In genomic region chr11:68475676-68476075, GRCm38 (mm10) we compare ENCODE assay signal across 24 mouse cellular contexts. TPM values are rescaled to one million over a fixed set of nuclear protein-coding genes. Genes with fewer than 3 reads are reported as not detected.
A peak's percentile ranks its signal among the peaks of the same experiment; 100 is the strongest.
DNase-seq lines count a peak whose midpoint lies in the region; ATAC-seq and TF ChIP-seq lines count a peak whose summit lies in the region.
"Had no signal": no experiment of that assay in that cellular context is flagged by ENCODE, and none has a peak within 500 bp of the region (broad histone marks: within the 10 kb centered on the region; RNA-seq: fewer than 3 reads in every experiment).

No protein-coding gene starts in this region.

- no peak overlapping the region for H3K4me2 ChIP-seq in embryonic facial prominence, embryonic 14.5 days (ENCODE audit: low read depth, low read length)
- H3K4me2 ChIP-seq in lung, embryonic 14.5 days, result no peak overlapping the region
- H3K4me2 ChIP-seq: embryonic facial prominence, embryonic 12.5 days; forebrain, embryonic 12.5 days; heart, embryonic 13.5 days; hindbrain, embryonic 12.5 days had no signal

- no peak for TF ChIP-seq CTCF in lung, embryonic 14.5 days (IDR thresholded peaks at IDR 0.05; ENCODE audit: low read depth)

- no peak overlapping the region for H3K27ac ChIP-seq in embryonic facial prominence, embryonic 14.5 days (replicated peaks; ENCODE audit: low read depth, low read length)
- H3K27ac ChIP-seq in embryonic facial prominence, embryonic 10.5 days (replicated peaks), result no peak overlapping the region
- H3K27ac ChIP-seq in lung, embryonic 14.5 days (ENCODE audit: low read depth), result no peak overlapping the region
- H3K27ac ChIP-seq in macrophage, result peak overlapping the region; percentile 76
- no peak overlapping the region for H3K27ac ChIP-seq in limb, embryonic 10.5 days
- H3K27ac ChIP-seq: embryonic facial prominence, embryonic 12.5 days; forebrain, embryonic 12.5 days; gastrocnemius, adult 2 months; heart, embryonic 13.5 days; hindbrain, embryonic 12.5 days had no signal

- no peaks in the 10 kb centered on the region for H3K4me1 ChIP-seq in embryonic facial prominence, embryonic 14.5 days (ENCODE audit: control insufficient read depth, insufficient read depth, low read length)
- H3K4me1 ChIP-seq in embryonic facial prominence, embryonic 10.5 days, result no peaks in the 10 kb centered on the region
- H3K4me1 ChIP-seq in lung, embryonic 14.5 days (ENCODE audit: insufficient read depth), result peaks cover 4% of the 10 kb centered on the region; the same call in 1 of the 2 replicates
- no peaks in the 10 kb centered on the region for H3K4me1 ChIP-seq in limb, embryonic 10.5 days
- H3K4me1 ChIP-seq: embryonic facial prominence, embryonic 12.5 days; forebrain, embryonic 12.5 days; hindbrain, embryonic 12.5 days had no signal

- DNase-seq in embryonic facial prominence, embryonic 14.5 days (ENCODE audit: low spot score), result peak; percentile 11
- DNase-seq in embryonic facial prominence, embryonic 10.5 days (ENCODE audit: low spot score), result no peak
- peak; percentile 12 for DNase-seq in lung, embryonic 14.5 days
- no peak for DNase-seq in lung, postnatal 25 days (ENCODE audit: low spot score)
- peak; percentile 31 for DNase-seq in NIH3T3 (ENCODE audit: low read depth)
- DNase-seq in limb, embryonic 10.5 days (ENCODE audit: low spot score), result no peak
- DNase-seq: adrenal gland, postnatal 10 days; B cell, adult 2 months; cerebellum, adult 2 months; cerebellum, postnatal 14 days; embryo, embryonic 11 days; gastrocnemius, adult 2 months; gastrocnemius, postnatal 25 days; heart, postnatal 4 days had no signal

- H3K27me3 ChIP-seq in embryonic facial prominence, embryonic 14.5 days (replicated peaks; ENCODE audit: control insufficient read depth, insufficient read depth, low read length), result no peaks in the 10 kb centered on the region
- no peaks in the 10 kb centered on the region for H3K27me3 ChIP-seq in embryonic facial prominence, embryonic 10.5 days (replicated peaks; ENCODE audit: low read depth, poor library complexity, severe bottlenecking)
- H3K27me3 ChIP-seq in lung, embryonic 14.5 days (ENCODE audit: insufficient read depth, low read length), result no peaks in the 10 kb centered on the region
- H3K27me3 ChIP-seq in limb, embryonic 10.5 days (ENCODE audit: low read depth, poor library complexity, severe bottlenecking), result peaks cover 10% of the 10 kb centered on the region
- H3K27me3 ChIP-seq: forebrain, embryonic 12.5 days; hindbrain, embryonic 12.5 days had no signal

- no peak overlapping the region for H3K9ac ChIP-seq in embryonic facial prominence, embryonic 14.5 days (ENCODE audit: low read depth, low read length)
- H3K9ac ChIP-seq in lung, embryonic 14.5 days, result no peak overlapping the region
- H3K9ac ChIP-seq: embryonic facial prominence, embryonic 12.5 days; forebrain, embryonic 12.5 days; heart, embryonic 13.5 days; hindbrain, embryonic 12.5 days had no signal

- no peak for ATAC-seq in embryonic facial prominence, embryonic 14.5 days (ENCODE audit: low read depth)
- no peak for ATAC-seq in lung, embryonic 14.5 days (ENCODE audit: insufficient read depth)
- ATAC-seq: CD4-positive, CD25-positive, alpha-beta regulatory T cell, adult 4 months; forebrain, embryonic 16.5 days; hindbrain, embryonic 16.5 days; inflammation-experienced regulatory T-cells, adult 6 months had no signal

- H3K9me3 ChIP-seq in embryonic facial prominence, embryonic 14.5 days (ENCODE audit: control insufficient read depth, low read length), result no peaks in the 10 kb centered on the region
- H3K9me3 ChIP-seq in embryonic facial prominence, embryonic 10.5 days, result no peaks in the 10 kb centered on the region
- no peaks in the 10 kb centered on the region for H3K9me3 ChIP-seq in lung, embryonic 14.5 days (ENCODE audit: low read depth, low read length)
- H3K9me3 ChIP-seq in limb, embryonic 10.5 days (replicated peaks), result no peaks in the 10 kb centered on the region
- H3K9me3 ChIP-seq: embryonic facial prominence, embryonic 12.5 days; forebrain, embryonic 12.5 days; G1E; hindbrain, embryonic 12.5 days had no signal

- H3K4me3 ChIP-seq in embryonic facial prominence, embryonic 14.5 days (ENCODE audit: low read depth, low read length), result no peak overlapping the region
- H3K4me3 ChIP-seq in embryonic facial prominence, embryonic 10.5 days, result no peak overlapping the region
- no peak overlapping the region for H3K4me3 ChIP-seq in lung, embryonic 14.5 days (ENCODE audit: low read depth, low read length)
- no peak overlapping the region for H3K4me3 ChIP-seq in macrophage (ENCODE audit: inconsistent target)
- H3K4me3 ChIP-seq in limb, embryonic 10.5 days, result no peak overlapping the region
- H3K4me3 ChIP-seq: embryonic facial prominence, embryonic 12.5 days; forebrain, embryonic 12.5 days; gastrocnemius, adult 2 months; heart, embryonic 13.5 days; hindbrain, embryonic 12.5 days had no signal

- no peaks in the 10 kb centered on the region for H3K36me3 ChIP-seq in embryonic facial prominence, embryonic 14.5 days (ENCODE audit: control insufficient read depth, insufficient read depth, low read length)
- H3K36me3 ChIP-seq in embryonic facial prominence, embryonic 10.5 days (replicated peaks), result no peaks in the 10 kb centered on the region
- no peaks in the 10 kb centered on the region for H3K36me3 ChIP-seq in lung, embryonic 14.5 days (ENCODE audit: insufficient read depth)
- peaks cover 51% of the 10 kb centered on the region for H3K36me3 ChIP-seq in macrophage (ENCODE audit: inconsistent target)
- no peaks in the 10 kb centered on the region for H3K36me3 ChIP-seq in limb, embryonic 10.5 days
- H3K36me3 ChIP-seq: embryonic facial prominence, embryonic 12.5 days; forebrain, embryonic 12.5 days; G1E; heart, embryonic 13.5 days; hindbrain, embryonic 12.5 days had no signal

- peaks cover 35% of the 10 kb centered on the region for H3K79me2 ChIP-seq in macrophage (ENCODE audit: inconsistent target)

- WGBS in embryonic facial prominence, embryonic 14.5 days, result 87% methylated on average over 7 of the region's 7 CpGs
- 86% methylated on average over 7 of the region's 7 CpGs for WGBS in embryonic facial prominence, embryonic 10.5 days
- 76% methylated on average over 7 of the region's 7 CpGs for WGBS in lung, embryonic 14.5 days
- 86% methylated on average over 7 of the region's 7 CpGs for WGBS in macrophage (ENCODE audit: missing documents)
- WGBS in limb, embryonic 10.5 days, result 87% methylated on average over 7 of the region's 7 CpGs

RNA-seq across cellular contexts. Expression of gene Pik3r6, which starts 27.1 kb away (rescaled TPM):
- polyA plus RNA-seq in embryonic facial prominence, embryonic 14.5 days (2014; fragmentation: Nextera tagmentation; extraction: Ambion mirVana), result 2.2 and 2.8 TPM in 2 replicates
- polyA plus RNA-seq in embryonic facial prominence, embryonic 10.5 days (2016; fragmentation: Nextera tagmentation; extraction: Ambion mirVana), result 1.7 and 1.8 TPM in 2 replicates
- polyA plus RNA-seq in lung, embryonic 14.5 days (2014; fragmentation: Nextera tagmentation; extraction: Ambion mirVana), result 4.3 and 5.6 TPM in 2 replicates
- 100 to 1,000 TPM in 15 of 26 experiments, 10 to 100 TPM in 11; 40.3 to 163 (median 108) TPM for total RNA-seq in macrophage (2018; cell fraction: chromatin; rRNA removed)
- 10 to 100 TPM in 19 of 26 experiments, 1 to 10 TPM in 7; 6.1 to 19.6 (median 11.9) TPM for total RNA-seq in macrophage (2018; cell fraction: cytosol; rRNA removed)
- total RNA-seq in macrophage (2018; cell fraction: nucleus; rRNA removed), result 100 to 1,000 TPM in 1 of 26 experiments, 10 to 100 TPM in 25; 23.2 to 107 (median 61.3) TPM
- 6.7 to 17.9 TPM (median 11.0 TPM) in 3 replicates for polyA plus RNA-seq in macrophage (2018)
- 1.9 and 2.7 TPM in 2 replicates for polyA plus RNA-seq in limb, embryonic 10.5 days (2016; fragmentation: Nextera tagmentation; extraction: Ambion mirVana)
- polyA plus RNA-seq: CD4-positive, CD25-positive, alpha-beta regulatory T cell, adult 4 months; inflammation-experienced regulatory T-cells, adult 6 months had no signal

RNA-seq across cellular contexts. Expression of gene Pik3r5, which starts 43.8 kb away (rescaled TPM):
- polyA plus RNA-seq in embryonic facial prominence, embryonic 14.5 days (2014; fragmentation: Nextera tagmentation; extraction: Ambion mirVana), result 0.48 and 1.1 TPM in 2 replicates
- 0.69 and 1.3 TPM in 2 replicates for polyA plus RNA-seq in embryonic facial prominence, embryonic 10.5 days (2016; fragmentation: Nextera tagmentation; extraction: Ambion mirVana)
- polyA plus RNA-seq in lung, embryonic 14.5 days (2014; fragmentation: Nextera tagmentation; extraction: Ambion mirVana), result 0.30 and 0.43 TPM in 2 replicates
- total RNA-seq in macrophage (2018; cell fraction: chromatin; rRNA removed), result 1,000 to 10,000 TPM in 12 of 26 experiments, 100 to 1,000 TPM in 14; 297 to 1,526 (median 884) TPM
- 100 to 1,000 TPM; 121 to 414 (median 184) TPM for total RNA-seq in macrophage (2018; cell fraction: cytosol; rRNA removed)
- total RNA-seq in macrophage (2018; cell fraction: nucleus; rRNA removed), result 1,000 to 10,000 TPM in 4 of 26 experiments, 100 to 1,000 TPM in 22; 237 to 1,268 (median 592) TPM
- polyA plus RNA-seq in macrophage (2018), result 65.4 to 120 TPM (median 103 TPM) in 3 replicates
- 1.3 and 1.5 TPM in 2 replicates for polyA plus RNA-seq in limb, embryonic 10.5 days (2016; fragmentation: Nextera tagmentation; extraction: Ambion mirVana)

Comparison
In these comparisons a context has a peak if more than half of its experiments do, and no peak if none do; other contexts are left out.
1. DNase-seq: peak in embryonic facial prominence, embryonic 14.5 days (single experiment), lung, embryonic 14.5 days (single experiment) and NIH3T3 (single experiment); none in embryonic facial prominence, embryonic 10.5 days (single experiment), lung, postnatal 25 days (single experiment) and limb, embryonic 10.5 days (single experiment).
2. RNA of gene Pik3r5, which starts 43.8 kb away (polyA plus RNA-seq): 65.4 to 120 TPM in macrophage; 1.3 to 1.5 TPM in limb, embryonic 10.5 days, 0.48 to 1.1 TPM in embryonic facial prominence, embryonic 14.5 days, 0.69 to 1.3 TPM in embryonic facial prominence, embryonic 10.5 days and 0.30 to 0.43 TPM in lung, embryonic 14.5 days; every median in the first group is over 10 times any median in the second.